Mouse (Mus musculus): ENCODE measurements around the gene Ppy. TPM values are rescaled to one million over a fixed set of nuclear protein-coding genes. Genes with fewer than 3 reads are reported as not detected.

Gene Ppy
- polyA plus RNA-seq, 1 experiment from 2014 or later: not detected

DNA sequence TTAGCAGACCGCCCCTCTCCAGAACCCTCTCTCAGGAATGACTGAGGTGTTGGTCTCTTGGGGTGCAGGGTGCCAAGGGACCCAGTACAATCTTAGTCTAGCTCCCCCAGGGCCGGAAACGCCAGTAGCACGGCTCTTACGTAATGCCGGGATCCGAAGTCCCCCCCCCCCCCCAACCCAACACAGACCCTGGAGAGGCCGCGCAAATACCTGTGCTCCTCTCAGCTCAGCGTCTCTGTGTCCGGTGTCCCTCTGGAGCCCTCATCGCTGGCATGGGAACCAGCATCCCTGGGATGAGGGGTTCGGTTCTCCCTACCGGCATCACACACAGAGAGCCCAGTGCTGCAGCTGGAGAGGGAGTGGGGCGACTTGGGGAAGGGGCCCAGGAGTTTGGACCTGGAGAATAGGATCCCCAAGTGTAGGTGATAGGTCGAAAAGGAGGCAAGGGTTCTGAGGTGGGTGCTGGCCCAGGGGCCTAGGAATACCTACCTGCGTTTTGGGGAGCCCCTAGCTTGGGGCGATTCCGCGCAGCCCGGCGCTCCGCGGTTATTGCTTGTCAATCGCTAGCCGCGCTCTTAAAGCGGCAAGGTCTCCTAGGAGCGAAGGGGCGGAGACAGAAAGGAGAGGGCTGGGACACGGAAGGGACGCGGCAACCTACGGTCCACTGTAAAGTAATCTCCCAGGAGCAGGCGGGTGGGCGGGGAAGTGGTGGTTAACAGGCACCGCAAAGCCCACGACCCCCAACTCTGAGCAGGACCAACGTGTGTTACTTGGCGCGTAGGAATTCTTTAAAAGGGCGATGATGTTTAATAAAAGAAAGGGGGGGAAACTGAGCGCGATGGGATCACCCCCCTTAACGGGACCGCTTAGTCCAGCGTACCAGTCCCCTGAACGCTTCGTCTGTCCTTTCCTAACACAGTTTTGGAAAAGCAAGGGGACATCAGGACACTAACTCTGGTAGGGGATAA is 12.9 kb downstream of the Ppy start, which contains the start of gene Mpp2:
Gene Mpp2, minus strand, starts transcription at position 585 of the 968 bp plus-strand sequence.
- Histone ChIP-seq H3K9ac (peak within 1 kb of the TSS; percentile 55), H3K4me3 (replicated peaks) (peak within 1 kb of the TSS; percentile 66), H3K27me3 (no peaks in the 10 kb centered on the region; the same call in 1 of the 2 replicates), H3K4me2 (replicated peaks) (peak within 1 kb of the TSS; percentile 92), H3K27ac (replicated peaks) (peak within 1 kb of the TSS; percentile 89), H3K9me3 (replicated peaks) (no peaks in the 10 kb centered on the region), H3K4me1 (peaks cover 33% of the 10 kb centered on the region), H3K36me3 (no peaks in the 10 kb centered on the region)
- WGBS: under 1% methylated on average over 49 of the region's 49 CpGs
- peak; percentile 58 for ATAC-seq (ENCODE audit: insufficient number of reproducible peaks, low FRiP score, low TSS enrichment, low read depth)

DNA sequence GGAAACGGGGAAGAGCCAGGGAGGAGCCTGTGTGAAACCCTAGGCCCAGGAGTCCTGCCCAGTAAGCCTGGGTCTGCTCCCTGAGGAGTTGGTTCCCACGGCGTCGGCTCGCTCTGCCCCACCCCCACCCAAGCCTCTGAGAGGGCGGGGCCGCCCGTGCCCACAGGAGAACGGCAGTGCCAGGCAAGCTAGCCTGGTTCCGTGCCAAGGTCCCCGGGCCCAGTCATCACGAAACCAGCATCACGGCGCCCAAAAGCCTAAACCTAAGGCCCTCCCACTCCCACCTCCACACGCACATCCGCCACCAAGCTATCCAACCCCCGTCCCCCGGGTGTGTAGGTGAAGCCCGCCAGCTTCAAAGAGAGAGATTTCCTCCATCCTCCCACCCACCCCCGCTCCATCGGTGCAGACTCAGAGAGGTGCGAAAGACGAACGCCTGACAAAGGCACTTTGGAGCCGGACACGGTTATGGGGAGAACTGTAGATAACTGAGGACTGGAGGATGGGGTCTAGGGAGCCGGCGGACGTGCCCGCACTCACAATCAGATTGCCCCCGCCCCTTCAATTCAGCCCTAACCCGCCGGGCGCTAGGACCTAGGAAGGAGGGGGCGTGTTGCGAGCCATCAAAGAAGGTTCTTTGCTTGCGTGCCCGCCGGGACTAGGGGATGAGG is 13.9 kb downstream of the Ppy start:
- no peaks in the 10 kb centered on the region for H3K36me3 ChIP-seq
- peak overlapping the region; percentile 92 for H3K4me2 ChIP-seq (replicated peaks)
- ATAC-seq (ENCODE audit: insufficient number of reproducible peaks, low FRiP score, low TSS enrichment, low read depth): peak; percentile 71
- peak overlapping the region; percentile 89 for H3K27ac ChIP-seq (replicated peaks)
- H3K9me3 ChIP-seq (replicated peaks): no peaks in the 10 kb centered on the region
- H3K4me1 ChIP-seq: peaks cover 43% of the 10 kb centered on the region
- peak overlapping the region; percentile 55 for H3K9ac ChIP-seq
- H3K27me3 ChIP-seq: no peaks in the 10 kb centered on the region
- WGBS: under 1% methylated on average over 39 of the region's 39 CpGs
- peak overlapping the region; percentile 66 for H3K4me3 ChIP-seq (replicated peaks)

DNA sequence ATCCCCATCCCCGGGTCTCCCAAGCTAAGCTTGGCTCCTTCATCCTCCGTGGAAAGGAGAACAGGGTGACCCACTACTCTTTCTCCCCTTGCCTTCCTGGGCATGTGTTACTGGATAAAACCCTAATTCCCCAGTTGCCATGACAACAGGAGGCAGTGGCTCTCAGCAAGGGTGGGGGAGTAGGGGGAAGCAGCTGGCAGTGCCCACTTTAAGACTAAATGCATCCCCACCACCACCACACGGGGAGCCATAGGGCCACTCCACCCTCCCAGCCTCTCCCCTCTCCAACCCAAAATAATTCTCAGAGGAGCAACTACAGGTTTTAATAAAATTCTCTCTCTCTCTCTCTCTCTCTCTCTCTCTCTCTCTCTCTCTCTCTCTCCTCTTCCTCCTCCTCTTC is 14.8 kb downstream of the Ppy start:
- Histone ChIP-seq H3K4me1 (peaks cover 51% of the 10 kb centered on the region), H3K27me3 (no peaks in the 10 kb centered on the region), H3K9me3 (replicated peaks) (no peaks in the 10 kb centered on the region), H3K27ac (replicated peaks) (peak overlapping the region; percentile 89), H3K4me2 (replicated peaks) (peak overlapping the region; percentile 92), H3K9ac (no peak overlapping the region), H3K36me3 (no peaks in the 10 kb centered on the region), H3K4me3 (replicated peaks) (peak overlapping the region; percentile 66)
- WGBS: 16% methylated on average over 3 of the region's 3 CpGs
- ATAC-seq (ENCODE audit: insufficient number of reproducible peaks, low FRiP score, low TSS enrichment, low read depth): no peak

DNA sequence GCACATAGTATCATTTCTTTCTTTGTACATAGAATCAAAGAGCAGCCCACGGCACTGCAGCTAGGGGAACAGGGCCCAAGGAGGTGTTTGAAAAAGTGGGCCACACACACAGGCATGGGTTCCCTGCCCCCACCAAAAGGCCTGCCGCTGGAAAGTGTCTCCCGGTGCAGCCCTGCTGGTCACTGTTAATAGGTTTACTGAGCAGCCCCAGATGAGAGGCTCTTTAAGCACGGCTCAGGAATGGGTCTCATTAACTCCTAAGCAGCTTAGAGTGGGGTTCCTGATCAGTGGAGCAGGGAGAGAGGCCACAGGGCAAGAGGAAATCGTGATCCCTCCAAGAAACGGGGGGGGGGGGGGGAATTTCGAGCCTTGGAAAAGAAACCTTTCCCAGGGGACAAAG is 17.0 kb downstream of the Ppy start:
- Histone ChIP-seq H3K4me3 (replicated peaks) (no peak overlapping the region), H3K27me3 (no peaks in the 10 kb centered on the region), H3K27ac (replicated peaks) (no peak overlapping the region), H3K4me1 (peaks cover 45% of the 10 kb centered on the region), H3K4me2 (replicated peaks) (no peak overlapping the region), H3K9me3 (replicated peaks) (no peaks in the 10 kb centered on the region), H3K36me3 (no peaks in the 10 kb centered on the region), H3K9ac (no peak overlapping the region)
- no peak for ATAC-seq (ENCODE audit: insufficient number of reproducible peaks, low FRiP score, low TSS enrichment, low read depth)
- WGBS: 30% methylated on average over 7 of the region's 7 CpGs

DNA sequence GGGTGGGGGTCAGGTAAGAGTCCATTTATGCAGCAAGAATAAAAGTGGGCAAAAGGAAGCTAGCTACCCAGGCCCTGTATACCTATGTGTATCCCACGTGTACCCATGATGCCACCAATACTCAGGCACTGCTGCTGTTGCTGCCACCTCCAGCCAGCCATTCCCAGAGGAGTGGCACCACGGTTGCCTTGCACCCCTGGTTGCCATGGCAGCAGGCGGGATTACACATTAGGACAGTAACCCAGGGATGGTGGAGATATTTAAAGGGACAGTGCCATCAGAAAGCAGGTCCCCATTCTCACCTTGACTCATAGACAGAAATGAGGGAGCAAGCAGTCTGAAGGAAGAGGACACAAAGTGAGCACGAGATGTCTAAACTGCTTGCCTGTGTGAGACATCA is 17.9 kb downstream of the Ppy start:
- Histone ChIP-seq H3K4me1 (peaks cover 37% of the 10 kb centered on the region), H3K9ac (no peak overlapping the region), H3K4me3 (replicated peaks) (no peak overlapping the region), H3K4me2 (replicated peaks) (no peak overlapping the region), H3K9me3 (replicated peaks) (no peaks in the 10 kb centered on the region), H3K27me3 (no peaks in the 10 kb centered on the region), H3K27ac (replicated peaks) (no peak overlapping the region), H3K36me3 (no peaks in the 10 kb centered on the region)
- WGBS: 52% methylated on average over 4 of the region's 4 CpGs
- no peak for ATAC-seq (ENCODE audit: insufficient number of reproducible peaks, low FRiP score, low TSS enrichment, low read depth)

DNA sequence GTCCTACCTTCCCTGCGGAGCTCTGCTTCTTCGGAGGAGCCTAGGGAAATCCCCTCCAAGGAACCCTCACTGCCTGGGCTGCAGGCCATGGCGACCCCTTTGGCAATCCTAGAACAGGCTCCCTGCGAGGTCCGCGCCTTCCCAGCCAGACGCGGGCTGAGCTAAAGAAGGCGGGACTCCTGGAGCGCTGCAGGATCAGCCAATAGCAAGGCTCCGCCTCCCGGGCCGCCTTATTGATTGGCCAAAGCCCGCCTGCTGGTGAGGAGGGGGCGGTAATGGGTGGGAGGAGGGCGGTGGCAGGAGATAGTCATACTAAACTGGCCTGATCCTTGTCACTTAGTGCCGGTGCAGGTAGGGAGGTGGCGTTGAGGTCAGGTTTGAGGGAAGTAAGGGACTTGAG is 18.8 kb downstream of the Ppy start:
- Histone ChIP-seq H3K27ac (replicated peaks) (no peak overlapping the region), H3K27me3 (no peaks in the 10 kb centered on the region), H3K36me3 (0 out of 2 replicates have a peak, but pooled peaks cover 4% of the 10 kb centered on the region), H3K9ac (peak overlapping the region; percentile 23; the same call in 1 of the 2 replicates), H3K4me1 (peaks cover 31% of the 10 kb centered on the region), H3K4me3 (replicated peaks) (peak overlapping the region; percentile 41), H3K4me2 (replicated peaks) (peak overlapping the region; percentile 82), H3K9me3 (replicated peaks) (no peaks in the 10 kb centered on the region)
- peak; percentile 83 for ATAC-seq (ENCODE audit: insufficient number of reproducible peaks, low FRiP score, low TSS enrichment, low read depth)
- under 1% methylated on average over 18 of the region's 18 CpGs for WGBS

DNA sequence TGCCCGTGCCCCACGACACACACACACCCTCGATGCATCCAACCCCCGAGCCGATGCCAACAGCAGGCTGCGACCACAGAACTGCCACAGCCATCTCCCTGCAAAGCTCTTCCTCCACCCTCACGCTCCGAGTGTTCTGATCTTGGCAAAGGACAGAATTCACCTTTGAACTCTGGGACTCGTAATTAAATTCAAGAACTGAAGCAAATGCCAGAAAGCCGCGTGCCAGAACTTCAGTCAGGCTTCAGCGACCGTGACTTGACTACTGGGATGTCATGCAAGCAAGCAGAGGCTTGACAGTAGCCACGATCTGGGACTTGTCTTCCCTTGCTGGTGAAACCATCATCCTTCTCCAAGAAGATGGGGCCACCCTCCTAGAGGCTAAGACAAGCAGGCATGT is 27.4 kb downstream of the Ppy start:
- Histone ChIP-seq H3K9me3 (replicated peaks) (no peaks in the 10 kb centered on the region), H3K4me2 (replicated peaks) (no peak overlapping the region), H3K9ac (no peak overlapping the region), H3K36me3 (0 out of 2 replicates have a peak, but pooled peaks cover 7% of the 10 kb centered on the region), H3K4me1 (peaks cover 6% of the 10 kb centered on the region; the same call in 1 of the 2 replicates), H3K27me3 (no peaks in the 10 kb centered on the region), H3K4me3 (replicated peaks) (no peak overlapping the region), H3K27ac (replicated peaks) (no peak overlapping the region)
- WGBS: 68% methylated on average over 14 of the region's 14 CpGs
- no peak for ATAC-seq (ENCODE audit: insufficient number of reproducible peaks, low FRiP score, low TSS enrichment, low read depth)

DNA sequence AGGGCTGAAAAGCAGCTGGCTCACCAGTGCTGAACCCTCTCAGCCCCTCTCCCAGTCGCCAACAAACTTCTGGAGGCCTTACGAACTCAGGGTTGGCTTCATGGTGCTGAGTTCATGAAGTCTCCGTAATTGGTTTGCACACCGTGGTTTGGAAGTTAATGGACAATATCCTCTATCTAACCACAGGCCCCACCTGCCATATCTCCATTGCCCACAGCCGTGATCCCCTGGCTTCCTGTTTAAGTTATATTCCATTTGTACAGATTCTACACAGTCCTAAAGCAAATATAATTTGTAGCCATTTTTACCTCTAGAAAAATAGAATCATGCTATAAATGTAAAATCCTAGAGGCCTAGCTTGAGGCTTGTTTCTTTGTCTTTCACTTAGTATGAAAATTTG is 28.4 kb downstream of the Ppy start:
- no peaks in the 10 kb centered on the region for H3K9me3 ChIP-seq (replicated peaks)
- H3K4me2 ChIP-seq (replicated peaks): no peak overlapping the region
- H3K36me3 ChIP-seq: 0 out of 2 replicates have a peak, but pooled peaks cover 3% of the 10 kb centered on the region
- WGBS: 78% methylated on average over 5 of the region's 5 CpGs
- H3K9ac ChIP-seq: no peak overlapping the region
- H3K4me3 ChIP-seq (replicated peaks): no peak overlapping the region
- H3K27me3 ChIP-seq: no peaks in the 10 kb centered on the region
- H3K27ac ChIP-seq (replicated peaks): no peak overlapping the region
- H3K4me1 ChIP-seq: peaks cover 6% of the 10 kb centered on the region; the same call in 1 of the 2 replicates
- no peak for ATAC-seq (ENCODE audit: insufficient number of reproducible peaks, low FRiP score, low TSS enrichment, low read depth)

DNA sequence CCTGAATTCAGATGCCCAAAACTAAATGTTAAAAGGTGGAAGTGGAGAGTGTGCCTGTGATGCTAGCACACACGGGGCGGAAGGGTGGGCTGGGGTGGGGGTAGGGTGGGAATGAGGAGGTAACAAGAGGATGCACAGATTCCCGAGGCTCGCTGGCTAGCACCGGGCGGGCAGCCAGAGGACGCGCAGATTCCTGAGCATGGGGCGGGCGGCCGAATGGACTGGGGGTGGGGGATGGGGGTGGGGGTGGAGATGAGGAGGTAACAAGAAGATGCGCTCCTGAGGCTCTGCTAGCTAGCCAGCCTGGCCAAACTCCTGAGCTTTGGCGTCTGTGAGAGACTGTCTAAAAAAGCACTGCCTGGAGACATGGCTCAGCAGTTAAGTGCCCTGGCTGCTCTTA is 30.7 kb downstream of the Ppy start:
- Histone ChIP-seq H3K27ac (replicated peaks) (no peak overlapping the region), H3K36me3 (0 out of 2 replicates have a peak, but pooled peaks cover 3% of the 10 kb centered on the region), H3K9me3 (replicated peaks) (no peaks in the 10 kb centered on the region), H3K9ac (no peak overlapping the region), H3K4me2 (replicated peaks) (peak overlapping the region; percentile 30; the same call in 1 of the 2 replicates), H3K4me1 (peaks cover 6% of the 10 kb centered on the region; the same call in 1 of the 2 replicates), H3K27me3 (no peaks in the 10 kb centered on the region), H3K4me3 (replicated peaks) (no peak overlapping the region; the same call in 1 of the 2 replicates)
- ATAC-seq (ENCODE audit: insufficient number of reproducible peaks, low FRiP score, low TSS enrichment, low read depth): no peak
- 5% methylated on average over 13 of the region's 13 CpGs for WGBS

DNA sequence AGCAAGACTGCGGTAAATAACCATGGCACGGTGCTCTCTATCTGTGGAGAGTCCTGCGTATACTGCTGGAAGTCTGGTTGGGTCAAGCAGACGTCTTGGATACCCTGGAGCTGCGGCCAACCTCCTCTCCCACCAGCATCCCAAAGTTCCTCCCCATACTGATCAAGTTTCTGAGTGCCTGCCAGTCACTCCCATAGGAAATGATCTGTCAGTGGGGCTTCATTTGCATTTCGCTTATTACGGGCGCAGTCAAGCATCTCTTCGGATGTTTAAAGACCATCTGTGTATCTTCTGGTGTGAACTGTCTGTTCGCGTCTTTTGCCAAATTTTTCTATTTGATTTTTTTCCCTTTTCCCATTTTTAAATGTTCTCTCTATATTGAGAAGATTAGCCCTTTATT is 31.5 kb downstream of the Ppy start:
- no peaks in the 10 kb centered on the region for H3K9me3 ChIP-seq (replicated peaks)
- H3K9ac ChIP-seq: no peak overlapping the region
- peaks cover 6% of the 10 kb centered on the region; the same call in 1 of the 2 replicates for H3K4me1 ChIP-seq
- H3K27ac ChIP-seq (replicated peaks): no peak overlapping the region
- H3K4me3 ChIP-seq (replicated peaks): no peak overlapping the region
- no peak for ATAC-seq (ENCODE audit: insufficient number of reproducible peaks, low FRiP score, low TSS enrichment, low read depth)
- no peak overlapping the region for H3K4me2 ChIP-seq (replicated peaks)
- 0 out of 2 replicates have a peak, but pooled peaks cover 3% of the 10 kb centered on the region for H3K36me3 ChIP-seq
- H3K27me3 ChIP-seq: no peaks in the 10 kb centered on the region
- WGBS: 42% methylated on average over 11 of the region's 11 CpGs

DNA sequence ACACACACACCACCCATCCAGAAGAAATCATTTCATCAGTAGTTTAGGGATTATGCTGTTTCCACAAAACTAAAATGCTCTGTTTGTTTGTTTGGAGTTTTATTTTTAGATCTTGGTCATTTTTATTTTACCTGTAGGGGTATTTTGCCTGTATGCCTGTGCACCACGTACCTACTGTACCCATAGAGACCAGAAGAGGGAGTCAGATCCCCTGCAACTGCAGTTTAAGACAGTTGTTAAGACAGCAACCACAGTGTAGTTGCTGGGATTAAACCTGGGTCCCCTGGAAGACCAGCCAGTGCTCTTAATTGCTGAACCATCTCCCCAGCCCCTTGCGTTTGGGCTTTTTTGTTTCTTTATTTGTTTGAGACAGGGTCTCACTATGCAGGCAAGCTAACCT is 32.1 kb downstream of the Ppy start:
- H3K9ac ChIP-seq: no peak overlapping the region
- peaks cover 6% of the 10 kb centered on the region; the same call in 1 of the 2 replicates for H3K4me1 ChIP-seq
- ATAC-seq (ENCODE audit: insufficient number of reproducible peaks, low FRiP score, low TSS enrichment, low read depth): no peak
- no peaks in the 10 kb centered on the region for H3K27me3 ChIP-seq
- H3K4me2 ChIP-seq (replicated peaks): no peak overlapping the region
- 40% methylated on average over 2 of the region's 2 CpGs for WGBS
- H3K36me3 ChIP-seq: no peaks in the 10 kb centered on the region
- no peaks in the 10 kb centered on the region for H3K9me3 ChIP-seq (replicated peaks)
- no peak overlapping the region for H3K4me3 ChIP-seq (replicated peaks)
- no peak overlapping the region for H3K27ac ChIP-seq (replicated peaks)

All from embryonic facial prominence, embryonic 15.5 days (tissue).